Comparison of ENCODE assay signal across 15 mouse cellular contexts in genomic region chr5:135917327-135918058, GRCm38 (mm10). TPM values are rescaled to one million over a fixed set of nuclear protein-coding genes. Genes with fewer than 3 reads are reported as not detected.
A peak's percentile ranks its signal among the peaks of the same experiment; 100 is the strongest.
DNase-seq lines count a peak whose midpoint lies in the region; ATAC-seq and TF ChIP-seq lines count a peak whose summit lies in the region.
"Had no signal": no experiment of that assay in that cellular context is flagged by ENCODE, and none has a peak within 500 bp of the region (broad histone marks: within the 10 kb centered on the region; RNA-seq: fewer than 3 reads in every experiment).

No protein-coding gene starts in this region.

- no peak overlapping the region for H3K4me3 ChIP-seq in heart, embryonic 16.5 days (ENCODE audit: low read length)
- H3K4me3 ChIP-seq in lung, embryonic 14.5 days (ENCODE audit: low read depth, low read length): no peak overlapping the region
- no peak overlapping the region for H3K4me3 ChIP-seq in MEL (ENCODE audit: control insufficient read depth in 1 of 2, insufficient read depth in 1 of 2, low read depth in 2 of 2, low read length in 2 of 2)
- H3K4me3 ChIP-seq in cortical plate, adult 2 months (ENCODE audit: insufficient read depth, low read length): no peak overlapping the region
- H3K4me3 ChIP-seq: embryonic facial prominence, embryonic 12.5 days; forebrain, embryonic 13.5 days had no signal

- H3K4me2 ChIP-seq in heart, embryonic 16.5 days (ENCODE audit: low read depth, low read length): no peak overlapping the region
- H3K4me2 ChIP-seq in lung, embryonic 14.5 days: no peak overlapping the region
- H3K4me2 ChIP-seq: embryonic facial prominence, embryonic 12.5 days; forebrain, embryonic 13.5 days; hindbrain, embryonic 14.5 days had no signal

- H3K9me3 ChIP-seq in heart, embryonic 16.5 days (replicated peaks; ENCODE audit: control insufficient read depth, low read length): no peaks in the 10 kb centered on the region
- no peaks in the 10 kb centered on the region for H3K9me3 ChIP-seq in lung, embryonic 14.5 days (ENCODE audit: low read depth, low read length)
- no peaks in the 10 kb centered on the region for H3K9me3 ChIP-seq in MEL (replicated peaks; ENCODE audit: insufficient read depth, low read length)
- H3K9me3 ChIP-seq: embryonic facial prominence, embryonic 12.5 days; forebrain, embryonic 13.5 days; megakaryocyte, embryonic 14.5 days had no signal

- intact Hi-C loops in heart, postnatal 10 days (cut with DNase I): no loop called here

- DNase-seq in heart, postnatal 10 days: no peak
- no peak for DNase-seq in lung, embryonic 14.5 days
- no peak for DNase-seq in lung, postnatal 36 days
- DNase-seq in MEL (ENCODE audit: low read depth, low spot score): peak; percentile 57
- no peak for DNase-seq in embryo, embryonic 10.5 days (ENCODE audit: low spot score)
- DNase-seq in layer of hippocampus, postnatal 25 days (ENCODE audit: extremely low spot score in 1 of 2, low spot score in 1 of 2): no peak
- DNase-seq: gastrocnemius, postnatal 36 days; kidney, postnatal 36 days; thymus, postnatal 14 days had no signal

- H3K27me3 ChIP-seq in heart, embryonic 16.5 days (ENCODE audit: control insufficient read depth, insufficient read depth, low read length): no peaks in the 10 kb centered on the region
- no peaks in the 10 kb centered on the region for H3K27me3 ChIP-seq in lung, embryonic 14.5 days (ENCODE audit: insufficient read depth, low read length)
- H3K27me3 ChIP-seq in MEL (ENCODE audit: control insufficient read depth in 1 of 2, insufficient read depth in 2 of 2, low read length in 2 of 2): no peaks in the 10 kb centered on the region
- H3K27me3 ChIP-seq: embryonic facial prominence, embryonic 12.5 days; forebrain, embryonic 13.5 days; megakaryocyte, embryonic 14.5 days had no signal

- peaks cover 82% of the 10 kb centered on the region for H3K79me2 ChIP-seq in MEL (ENCODE audit: control insufficient read depth, insufficient read depth, low read length, poor library complexity)

- WGBS in heart, embryonic 16.5 days: 90% methylated on average over 8 of the region's 8 CpGs
- 92% methylated on average over 8 of the region's 8 CpGs for WGBS in lung, embryonic 14.5 days

- no peak overlapping the region for H3K9ac ChIP-seq in heart, embryonic 16.5 days (ENCODE audit: low read length)
- H3K9ac ChIP-seq in lung, embryonic 14.5 days: no peak overlapping the region
- no peak overlapping the region for H3K9ac ChIP-seq in MEL (ENCODE audit: control insufficient read depth, low read depth, low read length, poor library complexity, severe bottlenecking)
- H3K9ac ChIP-seq: embryonic facial prominence, embryonic 12.5 days; forebrain, embryonic 13.5 days; hindbrain, embryonic 14.5 days had no signal

- TF ChIP-seq EP300 in MEL (IDR thresholded peaks at IDR 0.05; ENCODE audit: low read depth in 1 of 2, low read length in 2 of 2): no peak

- TF ChIP-seq RAD21 in MEL (IDR thresholded peaks at IDR 0.05; ENCODE audit: low read depth, low read length): no peak

- ATAC-seq in heart, embryonic 16.5 days (replicated peaks; ENCODE audit: extremely low read depth, insufficient read depth, low FRiP score): no peak
- ATAC-seq in lung, embryonic 14.5 days (ENCODE audit: insufficient read depth): no peak
- ATAC-seq: forebrain, embryonic 13.5 days had no signal

- TF ChIP-seq CTCF in lung, embryonic 14.5 days (IDR thresholded peaks at IDR 0.05; ENCODE audit: low read depth): peak; percentile 46
- peak; percentile 46 to 62 (median 58) for TF ChIP-seq CTCF in MEL (IDR thresholded peaks at IDR 0.05 in 2 of 3, conservative IDR thresholded peaks at IDR 0.05 in 1 of 3; ENCODE audit: control insufficient read depth in 1 of 3, insufficient read depth in 1 of 3, low read depth in 2 of 3, low read length in 3 of 3, poor library complexity in 1 of 3, severe bottlenecking in 1 of 3)
- peak; percentile 29; the same call in 1 of the 2 replicates for TF ChIP-seq CTCF in cortical plate, adult 2 months (IDR thresholded peaks at IDR 0.05; ENCODE audit: extremely low read depth, insufficient read depth, low read length)

- peaks cover 37% of the 10 kb centered on the region for H3K36me3 ChIP-seq in heart, embryonic 16.5 days (ENCODE audit: control insufficient read depth, insufficient read depth)
- peaks cover 82% of the 10 kb centered on the region for H3K36me3 ChIP-seq in lung, embryonic 14.5 days (ENCODE audit: insufficient read depth)
- H3K36me3 ChIP-seq in MEL (ENCODE audit: control insufficient read depth in 1 of 2, insufficient read depth in 2 of 2, low read length in 2 of 2): peaks cover 7 to 40% of the 10 kb centered on the region in 2 experiments

- H3K27ac ChIP-seq in heart, embryonic 16.5 days (ENCODE audit: low read length): 0 out of 2 replicates have a peak overlapping the region, but pooled peaks have one; percentile 37
- no peak overlapping the region for H3K27ac ChIP-seq in lung, embryonic 14.5 days (ENCODE audit: low read depth)
- no peak overlapping the region for H3K27ac ChIP-seq in MEL (ENCODE audit: control insufficient read depth, low read depth, low read length)
- H3K27ac ChIP-seq in cortical plate, adult 2 months (ENCODE audit: insufficient read depth, low read length): no peak overlapping the region
- H3K27ac ChIP-seq: embryonic facial prominence, embryonic 12.5 days; forebrain, embryonic 13.5 days; hindbrain, embryonic 14.5 days had no signal

- TF ChIP-seq POLR2A in MEL (IDR thresholded peaks at IDR 0.05; ENCODE audit: control insufficient read depth in 1 of 2, insufficient read depth in 1 of 2, low read depth in 1 of 2, low read length in 2 of 2, poor library complexity in 1 of 2): no peak
- TF ChIP-seq POLR2A in cortical plate, adult 2 months (IDR thresholded peaks at IDR 0.05; ENCODE audit: extremely low read depth, insufficient read depth, low read length): no peak

- peaks cover 34% of the 10 kb centered on the region for H3K4me1 ChIP-seq in heart, embryonic 16.5 days (ENCODE audit: control insufficient read depth, insufficient read depth, low read length)
- peaks cover 3% of the 10 kb centered on the region; the same call in 1 of the 2 replicates for H3K4me1 ChIP-seq in lung, embryonic 14.5 days (ENCODE audit: insufficient read depth)
- H3K4me1 ChIP-seq in MEL (ENCODE audit: control insufficient read depth in 1 of 2, insufficient read depth in 2 of 2, low read length in 2 of 2): no peaks in the 10 kb centered on the region; a peak in 1 of 4 replicates
- H3K4me1 ChIP-seq in cortical plate, adult 2 months (ENCODE audit: control insufficient read depth, insufficient read depth, low read length): peaks cover 8% of the 10 kb centered on the region
- H3K4me1 ChIP-seq: embryonic facial prominence, embryonic 12.5 days had no signal

TF ChIP-seq in MEL, 35 proteins besides CTCF, POLR2A, EP300 and RAD21 (continues in another document):
- no peak for TF ChIP-seq GATA1 (IDR thresholded peaks at IDR 0.05; ENCODE audit: low read depth, low read length)
- no peak for TF ChIP-seq UBTF (IDR thresholded peaks at IDR 0.05; ENCODE audit: borderline replicate concordance, insufficient read depth, low read depth, low read length)
- TF ChIP-seq MAFK (IDR thresholded peaks at IDR 0.05; ENCODE audit: borderline replicate concordance, low read depth, low read length): no peak
- TF ChIP-seq MAX (IDR thresholded peaks at IDR 0.05; ENCODE audit: low read length): no peak
- no peak for TF ChIP-seq HCFC1 (IDR thresholded peaks at IDR 0.05; ENCODE audit: low read depth, low read length)
- TF ChIP-seq ETS1 (IDR thresholded peaks at IDR 0.05; ENCODE audit: low read depth, low read length): no peak
- no peak for TF ChIP-seq MAZ (IDR thresholded peaks at IDR 0.05; ENCODE audit: low read depth, low read length)
- no peak for TF ChIP-seq KAT2A (conservative IDR thresholded peaks at IDR 0.05; ENCODE audit: low read depth, low read length)
- no peak for TF ChIP-seq JUND (IDR thresholded peaks at IDR 0.05; ENCODE audit: low read depth, low read length)
- no peak for TF ChIP-seq NRF1 (IDR thresholded peaks at IDR 0.05; ENCODE audit: insufficient read depth, low read depth, low read length, poor library complexity, severe bottlenecking)
- TF ChIP-seq NELFE (IDR thresholded peaks at IDR 0.05; ENCODE audit: low read depth, low read length): no peak
- no peak for TF ChIP-seq MYB (IDR thresholded peaks at IDR 0.05; ENCODE audit: low read depth, low read length)
- TF ChIP-seq E2F4 (IDR thresholded peaks at IDR 0.05; ENCODE audit: borderline replicate concordance, low read depth, low read length): no peak
- no peak for TF ChIP-seq GABPA (IDR thresholded peaks at IDR 0.05; ENCODE audit: low read depth, low read length)

RNA-seq across cellular contexts. Expression of gene Ywhag, which starts 16.9 kb away (rescaled TPM):
- polyA plus RNA-seq in heart, embryonic 16.5 days (2015; fragmentation: Nextera tagmentation; extraction: Ambion mirVana): 167 and 202 TPM in 2 replicates
- 100 to 1,000 TPM; 321 to 334 TPM for total RNA-seq in heart, postnatal 10 days (2021)
- polyA plus RNA-seq in lung, embryonic 14.5 days (2014; fragmentation: Nextera tagmentation; extraction: Ambion mirVana): 74.7 and 79.0 TPM in 2 replicates
- total RNA-seq in MEL (2012; rRNA removed): 109 and 116 TPM in 2 replicates
- 100 to 1,000 TPM; 268 to 295 TPM for polyA plus RNA-seq in MEL (2012; ENCODE audit: insufficient read depth in 1 of 2, insufficient read length in 2 of 2, low read depth in 1 of 2, low replicate concordance in 2 of 2, missing spikeins in 1 of 2)
- 516 and 534 TPM in 2 replicates for polyA plus RNA-seq in cortical plate, adult 2 months (2012; rRNA removed)
- total RNA-seq in layer of hippocampus, postnatal 25 days (2021): 1,000 to 10,000 TPM; 1,286 to 1,307 TPM

RNA-seq across cellular contexts. Expression of gene Hspb1, which starts 29.8 kb away (rescaled TPM):
- polyA plus RNA-seq in heart, embryonic 16.5 days (2015; fragmentation: Nextera tagmentation; extraction: Ambion mirVana): 794 and 965 TPM in 2 replicates
- 100 to 1,000 TPM; 304 to 329 TPM for total RNA-seq in heart, postnatal 10 days (2021)
- 62.8 and 68.1 TPM in 2 replicates for polyA plus RNA-seq in lung, embryonic 14.5 days (2014; fragmentation: Nextera tagmentation; extraction: Ambion mirVana)
- not detected in 2 replicates for total RNA-seq in MEL (2012; rRNA removed)
- polyA plus RNA-seq in MEL (2012; ENCODE audit: insufficient read depth in 1 of 2, insufficient read length in 2 of 2, low read depth in 1 of 2, low replicate concordance in 2 of 2, missing spikeins in 1 of 2): not detected
- polyA plus RNA-seq in cortical plate, adult 2 months (2012; rRNA removed): 27.6 and 27.8 TPM in 2 replicates
- 10 to 100 TPM in 1 of 2 experiments, 1 to 10 TPM in 1; 7.7 to 14.4 TPM for total RNA-seq in layer of hippocampus, postnatal 25 days (2021)

RNA-seq across cellular contexts. Expression of gene Ssc4d, which starts 56.8 kb away (rescaled TPM):
- polyA plus RNA-seq in heart, embryonic 16.5 days (2015; fragmentation: Nextera tagmentation; extraction: Ambion mirVana): 0.45 and 0.91 TPM in 2 replicates
- total RNA-seq in heart, postnatal 10 days (2021): 1 to 10 TPM in 1 of 2 experiments, under 1 TPM in 1; 0.43 to 1.4 TPM
- polyA plus RNA-seq in lung, embryonic 14.5 days (2014; fragmentation: Nextera tagmentation; extraction: Ambion mirVana): 3.2 and 3.8 TPM in 2 replicates
- 0.95 and 1.1 TPM in 2 replicates for total RNA-seq in MEL (2012; rRNA removed)
- polyA plus RNA-seq in MEL (2012; ENCODE audit: insufficient read depth in 1 of 2, insufficient read length in 2 of 2, low read depth in 1 of 2, low replicate concordance in 2 of 2, missing spikeins in 1 of 2): 1 to 10 TPM in 1 of 2 experiments, not detected in 1; 2.1 TPM
- polyA plus RNA-seq in cortical plate, adult 2 months (2012; rRNA removed): 2.7 and 3.7 TPM in 2 replicates
- total RNA-seq in layer of hippocampus, postnatal 25 days (2021): 1 to 10 TPM in 1 of 2 experiments, under 1 TPM in 1; 0.77 to 1.3 TPM

Comparison
In these comparisons a context has a peak if more than half of its experiments do, and no peak if none do; other contexts are left out.
1. RNA of gene Hspb1, which starts 29.8 kb away (polyA plus RNA-seq): 794 to 965 TPM in heart, embryonic 16.5 days, 62.8 to 68.1 TPM in lung, embryonic 14.5 days and 27.6 to 27.8 TPM in cortical plate, adult 2 months; not detected in MEL; every median in the first group is over 10 times any median in the second.
2. Peak in every context shown above with its lines, with median percentiles within 50 percentile points of each other: CTCF ChIP-seq.